Mouse (Mus musculus): ENCODE results near the gene Itga5. TPM values are rescaled to one million over a fixed set of nuclear protein-coding genes. Genes with fewer than 3 reads are reported as not detected.

The Itga5 gene
- polyA plus RNA-seq (2015; fragmentation: Illumina TruSeq; extraction: RNeasy Lipid Tissue Mini Kit (QIAGEN cat#74804); ENCODE audit: insufficient read depth, low read depth, low replicate concordance), result 6.5 TPM

DNA sequence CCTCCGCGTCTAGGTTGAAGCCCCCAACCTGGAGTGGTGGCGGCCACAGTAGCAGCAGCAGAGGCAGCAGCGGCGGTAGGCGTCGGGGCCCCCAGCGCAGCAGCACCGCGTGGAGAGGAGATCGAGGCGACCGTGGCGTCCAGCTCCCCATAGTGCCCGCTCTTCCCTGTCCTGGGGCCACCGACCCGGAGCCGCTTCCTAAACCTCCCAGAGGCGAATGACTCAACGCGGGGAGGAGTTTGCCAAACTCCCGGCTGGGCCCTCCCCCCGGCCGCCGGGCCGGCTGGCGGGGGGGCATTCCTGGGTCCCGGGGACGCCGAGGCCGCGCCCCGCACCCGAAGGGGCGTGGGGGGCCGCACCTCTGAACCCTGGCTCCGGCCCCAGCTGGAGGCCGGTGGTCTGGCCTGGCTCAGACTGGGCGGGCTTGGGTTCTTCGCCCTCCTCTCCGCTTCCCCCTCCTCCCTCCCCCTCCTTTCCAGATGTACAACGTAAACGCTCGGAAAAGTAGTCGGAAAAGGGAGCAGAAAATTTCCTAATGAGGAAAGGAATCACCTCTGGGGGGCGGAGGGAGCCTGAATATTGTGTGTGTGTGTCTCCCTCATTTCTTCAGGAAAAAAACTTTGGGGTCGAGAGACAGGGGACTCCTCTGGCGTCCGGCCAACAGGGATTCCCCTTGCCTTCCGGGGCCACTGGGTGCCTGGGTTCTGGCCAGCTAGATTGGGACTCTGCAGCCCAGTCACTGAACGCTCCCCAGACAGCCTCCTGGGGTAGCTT lies at the start of gene Itga5:
TSS of gene Itga5 (minus strand) at position 388 of the 774 bp plus-strand sequence.

DNA sequence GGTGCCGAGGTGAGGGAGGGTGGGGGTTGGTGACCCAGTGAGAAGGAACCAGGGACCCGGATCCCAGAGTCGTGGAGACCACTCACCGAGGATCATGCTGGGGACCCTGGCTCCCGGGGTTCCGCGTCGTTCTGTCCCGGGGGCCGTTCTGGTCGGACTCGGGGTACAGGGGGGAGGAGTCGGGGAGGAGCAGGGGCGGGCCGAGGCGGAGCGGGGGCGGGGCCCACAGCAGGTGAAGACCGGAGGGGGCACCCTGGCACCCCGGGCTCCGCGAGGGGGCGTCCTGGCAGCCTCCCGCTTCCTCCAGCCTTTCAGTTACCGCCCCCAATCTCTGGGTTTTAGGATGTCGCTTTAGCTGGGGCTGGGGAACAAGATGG lies 26.6 kb downstream of the Itga5 start, which contains the start of gene Zfp385a:
TSS of gene Zfp385a (minus strand) at position 133 of the 377 bp plus-strand sequence.

DNA sequence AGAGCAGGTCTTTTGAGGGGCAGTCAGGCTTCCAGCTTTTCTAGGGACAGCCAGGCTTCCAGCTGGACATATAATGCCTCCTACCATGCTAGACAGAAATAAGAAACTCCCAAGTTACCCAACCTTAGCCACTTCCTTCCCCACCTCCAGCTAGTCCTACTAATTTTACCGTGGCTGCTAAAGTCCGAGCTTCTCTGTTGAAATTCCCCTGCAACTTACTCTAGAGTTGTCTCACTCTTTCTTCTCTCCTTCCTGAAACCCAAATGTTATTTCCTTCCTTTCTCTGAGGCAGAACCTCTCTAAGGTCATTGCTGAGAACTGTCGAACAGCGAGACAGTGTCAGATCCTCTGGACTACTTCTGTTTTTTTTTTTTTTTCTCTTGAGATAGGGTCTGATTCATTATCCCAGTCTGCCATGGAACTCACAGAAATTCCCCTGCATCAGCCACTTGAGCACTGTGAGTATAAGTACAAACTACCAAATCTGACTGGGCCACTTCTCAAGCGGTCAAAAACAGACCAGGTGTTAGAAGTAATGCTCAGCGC lies 56.1 kb downstream of the Itga5 start, which contains the start of gene Gpr84:
TSS of gene Gpr84 (minus strand) at position 248 of the 546 bp plus-strand sequence.

Other genes with a start within 250 kb of the Itga5 start
- gene Smug1, start 199.7 kb downstream of the Itga5 start, polyA plus RNA-seq (2015; fragmentation: Illumina TruSeq; extraction: RNeasy Lipid Tissue Mini Kit (QIAGEN cat#74804); ENCODE audit: insufficient read depth, low read depth, low replicate concordance), result 3.0 TPM
- gene Cbx5, start 126.9 kb downstream of the Itga5 start, polyA plus RNA-seq (2015; fragmentation: Illumina TruSeq; extraction: RNeasy Lipid Tissue Mini Kit (QIAGEN cat#74804); ENCODE audit: insufficient read depth, low read depth, low replicate concordance), result 11.1 TPM
- 68.2 TPM for gene Hnrnpa1, start 126.3 kb downstream of the Itga5 start, polyA plus RNA-seq (2015; fragmentation: Illumina TruSeq; extraction: RNeasy Lipid Tissue Mini Kit (QIAGEN cat#74804); ENCODE audit: insufficient read depth, low read depth, low replicate concordance)
- gene Nfe2, start 108.4 kb downstream of the Itga5 start, polyA plus RNA-seq (2015; fragmentation: Illumina TruSeq; extraction: RNeasy Lipid Tissue Mini Kit (QIAGEN cat#74804); ENCODE audit: insufficient read depth, low read depth, low replicate concordance), result not detected
- gene Copz1, start 94.0 kb downstream of the Itga5 start, polyA plus RNA-seq (2015; fragmentation: Illumina TruSeq; extraction: RNeasy Lipid Tissue Mini Kit (QIAGEN cat#74804); ENCODE audit: insufficient read depth, low read depth, low replicate concordance), result 46.1 TPM
- gene Gpr84, start 56.2 kb downstream of the Itga5 start, polyA plus RNA-seq (2015; fragmentation: Illumina TruSeq; extraction: RNeasy Lipid Tissue Mini Kit (QIAGEN cat#74804); ENCODE audit: insufficient read depth, low read depth, low replicate concordance), result not detected
- 4.4 TPM for gene Zfp385a, start 26.7 kb downstream of the Itga5 start, polyA plus RNA-seq (2015; fragmentation: Illumina TruSeq; extraction: RNeasy Lipid Tissue Mini Kit (QIAGEN cat#74804); ENCODE audit: insufficient read depth, low read depth, low replicate concordance)
- gene Gtsf1, start 63.7 kb upstream of the Itga5 start, polyA plus RNA-seq (2015; fragmentation: Illumina TruSeq; extraction: RNeasy Lipid Tissue Mini Kit (QIAGEN cat#74804); ENCODE audit: insufficient read depth, low read depth, low replicate concordance), result not detected
- gene Gtsf2, start 81.7 kb upstream of the Itga5 start, polyA plus RNA-seq (2015; fragmentation: Illumina TruSeq; extraction: RNeasy Lipid Tissue Mini Kit (QIAGEN cat#74804); ENCODE audit: insufficient read depth, low read depth, low replicate concordance), result not detected
- gene Nckap1l, start 87.0 kb upstream of the Itga5 start, polyA plus RNA-seq (2015; fragmentation: Illumina TruSeq; extraction: RNeasy Lipid Tissue Mini Kit (QIAGEN cat#74804); ENCODE audit: insufficient read depth, low read depth, low replicate concordance), result 2.6 TPM
- 0.65 TPM for gene Pde1b, start 136.3 kb upstream of the Itga5 start, polyA plus RNA-seq (2015; fragmentation: Illumina TruSeq; extraction: RNeasy Lipid Tissue Mini Kit (QIAGEN cat#74804); ENCODE audit: insufficient read depth, low read depth, low replicate concordance)
- 20.0 TPM for gene Ppp1r1a, start 171.2 kb upstream of the Itga5 start, polyA plus RNA-seq (2015; fragmentation: Illumina TruSeq; extraction: RNeasy Lipid Tissue Mini Kit (QIAGEN cat#74804); ENCODE audit: insufficient read depth, low read depth, low replicate concordance)
- not detected for gene Glycam1, start 198.3 kb upstream of the Itga5 start, polyA plus RNA-seq (2015; fragmentation: Illumina TruSeq; extraction: RNeasy Lipid Tissue Mini Kit (QIAGEN cat#74804); ENCODE audit: insufficient read depth, low read depth, low replicate concordance)